Mouse (Mus musculus) MN1 (cell line): ENCODE data around the gene Fam20b.

Experiments
- DNase-seq: peaks from one replicate; pipeline ENCODE4 v3.0.0-alpha.2; 2016; ENCODE audit warnings: low spot score

Fam20b gene

GRCm38 (mm10) chr1:156635148-156635547 lies 83.7 kb downstream of the Fam20b start:
- no peak for DNase-seq

GRCm38 (mm10) chr1:156633095-156633494 lies 85.8 kb downstream of the Fam20b start:
- peak; percentile 67 for DNase-seq

GRCm38 (mm10) chr1:156630965-156631364 lies 87.9 kb downstream of the Fam20b start:
- DNase-seq = no peak

GRCm38 (mm10) chr1:156629984-156630383 lies 88.9 kb downstream of the Fam20b start:
- no peak for DNase-seq
